Mouse (Mus musculus): ENCODE measurements around the gene Ttc37. TPM values are rescaled to one million over a fixed set of nuclear protein-coding genes. Genes with fewer than 3 reads are reported as not detected.

Gene Ttc37
- total and polyA plus RNA-seq, 2 experiments from 2014 or later = 3.9 to 21.5 TPM

DNA sequence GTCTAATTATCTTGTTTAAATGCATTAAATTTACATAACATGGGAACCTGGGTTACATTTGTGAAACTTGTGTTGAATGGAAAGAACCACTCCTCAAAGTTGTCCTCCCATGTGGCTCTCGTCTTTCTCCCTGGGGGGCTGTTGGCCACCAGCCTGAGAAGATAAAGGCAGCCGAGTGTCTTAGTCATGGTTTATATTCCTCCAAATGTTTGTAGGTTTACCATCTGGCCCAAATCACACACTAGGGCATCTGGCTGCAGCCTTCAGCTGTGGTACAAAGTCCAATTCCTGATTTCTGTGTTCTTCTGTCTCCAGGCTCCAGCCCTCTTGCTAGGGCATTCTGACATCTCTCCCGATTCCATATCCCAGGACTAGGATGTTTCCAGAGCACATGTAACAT lies 91.7 kb downstream of the Ttc37 start:
- no peak for DNase-seq (ENCODE audit: low spot score)
- 79% methylated on average over 3 of the region's 3 CpGs for WGBS
- no peaks in the 10 kb centered on the region for H3K4me1 ChIP-seq (ENCODE audit: control insufficient read depth, insufficient read depth)

DNA sequence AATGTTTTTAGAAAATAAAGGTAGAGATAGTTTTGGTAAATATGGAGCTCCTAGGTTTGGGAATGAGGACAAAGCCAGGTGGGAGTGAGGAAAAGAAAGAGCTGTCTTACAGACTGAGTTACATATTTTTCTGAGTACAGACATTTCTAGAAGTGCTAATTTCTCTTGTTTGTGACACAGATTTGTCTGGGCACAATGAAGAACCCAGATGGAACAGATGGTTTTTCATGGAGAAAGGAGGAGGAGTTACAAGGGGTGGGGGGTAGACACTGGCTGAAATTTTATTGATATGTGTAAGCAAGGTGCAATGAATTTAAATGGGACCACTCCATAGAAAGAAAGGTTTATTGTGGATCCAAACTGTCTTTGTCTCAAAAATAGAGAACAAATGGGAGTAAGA lies 96.4 kb downstream of the Ttc37 start:
- ATAC-seq (ENCODE audit: insufficient read depth, low read depth) (no peak), DNase-seq (ENCODE audit: low spot score) (no peak)
- H3K4me3 ChIP-seq (ENCODE audit: low read depth, low read length) = no peak overlapping the region
- H3K9ac ChIP-seq (replicated peaks; ENCODE audit: low read depth, low read length) = no peak overlapping the region
- H3K27ac ChIP-seq (ENCODE audit: low read depth) = no peak overlapping the region
- no peak overlapping the region for H3K4me2 ChIP-seq (ENCODE audit: low read depth, low read length)
- no peaks in the 10 kb centered on the region for H3K9me3 ChIP-seq (replicated peaks; ENCODE audit: control insufficient read depth, low read length)
- TF ChIP-seq EP300 (IDR thresholded peaks at IDR 0.05; ENCODE audit: low read depth) = no peak
- TF ChIP-seq CTCF (IDR thresholded peaks at IDR 0.05; ENCODE audit: low read depth) = no peak
- no peaks in the 10 kb centered on the region for H3K4me1 ChIP-seq (ENCODE audit: control insufficient read depth, insufficient read depth)
- H3K36me3 ChIP-seq (replicated peaks; ENCODE audit: control insufficient read depth, insufficient read depth, low read length) = peaks cover 21% of the 10 kb centered on the region
- H3K27me3 ChIP-seq (ENCODE audit: control insufficient read depth, insufficient read depth, low read length) = no peaks in the 10 kb centered on the region

More for the DNA sequence above, 91.7 kb downstream of the Ttc37 start:
- no peak for TF ChIP-seq EP300 (IDR thresholded peaks at IDR 0.05; ENCODE audit: low read depth)
- no peak for TF ChIP-seq CTCF (IDR thresholded peaks at IDR 0.05; ENCODE audit: low read depth)
- H3K4me3 ChIP-seq (ENCODE audit: low read depth, low read length) = no peak overlapping the region
- no peaks in the 10 kb centered on the region for H3K27me3 ChIP-seq (ENCODE audit: control insufficient read depth, insufficient read depth, low read length)
- no peaks in the 10 kb centered on the region for H3K9me3 ChIP-seq (replicated peaks; ENCODE audit: control insufficient read depth, low read length)
- peaks cover 37% of the 10 kb centered on the region for H3K36me3 ChIP-seq (replicated peaks; ENCODE audit: control insufficient read depth, insufficient read depth, low read length)
- ATAC-seq (ENCODE audit: insufficient read depth, low read depth) = no peak
- H3K9ac ChIP-seq (replicated peaks; ENCODE audit: low read depth, low read length) = no peak overlapping the region
- H3K4me2 ChIP-seq (ENCODE audit: low read depth, low read length) = no peak overlapping the region
- no peak overlapping the region for H3K27ac ChIP-seq (ENCODE audit: low read depth)

DNA sequence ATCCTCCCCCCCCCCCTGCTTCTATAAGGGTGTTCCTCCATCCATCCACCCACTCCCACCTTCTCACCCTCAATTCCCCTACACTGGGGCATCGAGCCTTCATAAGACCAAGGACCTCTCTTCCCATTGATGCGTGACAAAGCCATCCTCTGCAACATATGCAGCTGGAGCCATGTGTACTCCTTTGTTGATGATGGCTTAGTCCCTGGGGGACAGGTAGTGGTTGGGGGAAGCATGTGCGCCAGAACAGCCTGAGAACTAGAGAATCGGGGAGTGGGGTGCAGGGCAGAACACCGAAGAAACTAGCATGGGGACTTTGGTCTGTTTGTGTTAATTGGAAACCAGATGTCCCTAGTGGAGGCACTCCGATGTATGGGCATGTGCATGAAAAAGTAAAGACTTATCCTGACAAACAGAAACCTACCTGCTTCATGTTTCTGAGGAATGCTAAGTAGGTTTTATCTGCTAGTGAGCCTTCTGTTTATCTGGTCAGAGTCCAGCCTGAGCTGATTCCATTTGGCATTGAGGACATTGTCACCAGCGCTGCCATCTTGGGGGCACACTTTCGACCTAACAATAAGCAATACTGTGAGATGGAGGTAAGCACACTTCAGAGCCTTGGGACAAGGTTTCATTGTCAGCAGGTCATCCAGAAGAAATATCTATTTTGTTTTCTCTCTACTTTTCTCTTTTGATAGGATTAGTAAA lies 97.1 kb downstream of the Ttc37 start:
- DNase-seq (ENCODE audit: low spot score) (no peak), ATAC-seq (ENCODE audit: insufficient read depth, low read depth) (no peak)
- Histone ChIP-seq H3K27me3 (ENCODE audit: control insufficient read depth, insufficient read depth, low read length) (no peaks in the 10 kb centered on the region), H3K27ac (ENCODE audit: low read depth) (no peak overlapping the region), H3K36me3 (replicated peaks; ENCODE audit: control insufficient read depth, insufficient read depth, low read length) (peaks cover 17% of the 10 kb centered on the region), H3K4me3 (ENCODE audit: low read depth, low read length) (no peak overlapping the region), H3K9me3 (replicated peaks; ENCODE audit: control insufficient read depth, low read length) (no peaks in the 10 kb centered on the region), H3K4me2 (ENCODE audit: low read depth, low read length) (no peak overlapping the region), H3K4me1 (ENCODE audit: control insufficient read depth, insufficient read depth) (no peaks in the 10 kb centered on the region), H3K9ac (replicated peaks; ENCODE audit: low read depth, low read length) (no peak overlapping the region)
- no peak for TF ChIP-seq CTCF (IDR thresholded peaks at IDR 0.05; ENCODE audit: low read depth)
- no peak for TF ChIP-seq EP300 (IDR thresholded peaks at IDR 0.05; ENCODE audit: low read depth)
- WGBS = 89% methylated on average over 8 of the region's 8 CpGs

DNA sequence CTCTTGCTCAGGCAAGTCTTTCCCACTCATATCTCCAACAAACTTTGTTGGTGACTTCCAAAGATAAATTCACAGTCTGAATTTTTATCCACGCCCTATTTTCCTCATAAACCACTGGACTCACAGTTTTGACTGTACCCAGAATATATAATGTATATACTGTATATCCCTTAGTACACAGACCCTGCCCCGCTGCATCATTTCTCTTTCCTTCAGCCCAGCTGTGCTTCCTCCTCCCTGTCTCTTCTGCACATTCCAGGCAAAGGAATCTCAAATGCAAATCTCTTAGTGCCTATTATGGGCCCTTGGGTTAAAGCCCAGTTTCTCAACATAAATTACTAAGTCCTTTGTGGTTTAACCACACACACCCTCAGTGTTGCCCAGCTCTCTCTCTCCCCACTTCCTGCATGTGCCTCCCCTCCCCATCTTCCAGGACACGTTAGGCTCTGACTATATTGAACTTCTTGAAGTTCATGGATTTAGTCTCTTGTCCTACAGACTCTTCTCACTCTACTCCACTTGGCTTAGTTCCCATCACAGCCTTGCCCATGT lies 98.8 kb downstream of the Ttc37 start:
- DNase-seq (ENCODE audit: low spot score) (no peak), ATAC-seq (ENCODE audit: insufficient read depth, low read depth) (no peak)
- no peak overlapping the region for H3K9ac ChIP-seq (replicated peaks; ENCODE audit: low read depth, low read length)
- H3K4me3 ChIP-seq (ENCODE audit: low read depth, low read length) = no peak overlapping the region
- 77% methylated on average over 3 of the region's 3 CpGs for WGBS
- no peaks in the 10 kb centered on the region for H3K27me3 ChIP-seq (ENCODE audit: control insufficient read depth, insufficient read depth, low read length)
- no peaks in the 10 kb centered on the region for H3K4me1 ChIP-seq (ENCODE audit: control insufficient read depth, insufficient read depth)
- H3K4me2 ChIP-seq (ENCODE audit: low read depth, low read length) = no peak overlapping the region
- no peaks in the 10 kb centered on the region for H3K36me3 ChIP-seq (replicated peaks; ENCODE audit: control insufficient read depth, insufficient read depth, low read length)
- H3K9me3 ChIP-seq (replicated peaks; ENCODE audit: control insufficient read depth, low read length) = no peaks in the 10 kb centered on the region
- TF ChIP-seq EP300 (IDR thresholded peaks at IDR 0.05; ENCODE audit: low read depth) (no peak), CTCF (IDR thresholded peaks at IDR 0.05; ENCODE audit: low read depth) (no peak)
- H3K27ac ChIP-seq (ENCODE audit: low read depth) = no peak overlapping the region

DNA sequence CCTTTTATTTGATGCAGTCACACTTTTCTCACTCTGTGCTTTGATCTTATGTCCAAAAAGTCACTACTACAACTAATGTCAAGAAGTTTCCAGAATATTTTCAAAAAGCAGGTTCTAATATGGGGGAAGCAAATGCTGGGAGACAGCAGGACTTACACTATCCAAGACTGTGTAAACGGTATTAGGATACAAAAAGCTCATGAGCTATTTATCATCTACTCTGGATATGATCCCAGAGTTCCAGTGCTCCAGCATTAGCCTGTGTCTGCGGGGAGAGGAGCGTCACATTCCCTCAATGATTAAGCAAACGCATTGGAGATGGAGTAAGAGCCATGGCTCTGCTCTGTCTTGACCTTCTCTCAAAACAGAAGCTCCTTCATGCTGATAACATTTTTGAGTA lies 101.4 kb downstream of the Ttc37 start:
- TF ChIP-seq CTCF (IDR thresholded peaks at IDR 0.05; ENCODE audit: low read depth) (no peak), EP300 (IDR thresholded peaks at IDR 0.05; ENCODE audit: low read depth) (no peak)
- H3K36me3 ChIP-seq (replicated peaks; ENCODE audit: control insufficient read depth, insufficient read depth, low read length) = no peaks in the 10 kb centered on the region
- no peak overlapping the region for H3K27ac ChIP-seq (ENCODE audit: low read depth)
- no peak overlapping the region for H3K4me2 ChIP-seq (ENCODE audit: low read depth, low read length)
- no peak overlapping the region for H3K9ac ChIP-seq (replicated peaks; ENCODE audit: low read depth, low read length)
- no peak overlapping the region for H3K4me3 ChIP-seq (ENCODE audit: low read depth, low read length)
- H3K27me3 ChIP-seq (ENCODE audit: control insufficient read depth, insufficient read depth, low read length) = no peaks in the 10 kb centered on the region
- no peak for ATAC-seq (ENCODE audit: insufficient read depth, low read depth)
- no peaks in the 10 kb centered on the region for H3K4me1 ChIP-seq (ENCODE audit: control insufficient read depth, insufficient read depth)
- 61% methylated on average over 4 of the region's 4 CpGs for WGBS
- no peak for DNase-seq (ENCODE audit: low spot score)
- no peaks in the 10 kb centered on the region for H3K9me3 ChIP-seq (replicated peaks; ENCODE audit: control insufficient read depth, low read length)

DNA sequence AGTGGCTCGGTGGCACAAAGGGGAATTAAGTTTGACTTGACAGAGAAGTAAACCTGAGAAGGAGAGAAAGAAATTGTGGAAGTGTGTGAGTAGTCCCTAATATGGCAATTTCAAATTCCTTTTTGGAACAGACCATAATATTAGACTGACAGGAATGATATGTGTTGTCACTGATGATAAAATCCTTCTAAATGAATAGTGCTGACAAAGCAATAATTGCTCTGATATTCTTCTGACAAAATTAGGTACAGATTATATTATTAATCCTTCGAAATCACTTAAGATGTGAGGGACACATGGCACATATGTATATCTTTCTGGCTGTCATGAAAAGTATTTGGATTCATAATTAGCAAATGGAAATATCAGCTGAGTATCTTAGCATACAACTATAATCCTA lies 116.4 kb downstream of the Ttc37 start:
- ATAC-seq (ENCODE audit: insufficient read depth, low read depth) = no peak
- no peaks in the 10 kb centered on the region for H3K9me3 ChIP-seq (replicated peaks; ENCODE audit: control insufficient read depth, low read length)
- H3K4me3 ChIP-seq (ENCODE audit: low read depth, low read length) = no peak overlapping the region
- H3K27me3 ChIP-seq (ENCODE audit: control insufficient read depth, insufficient read depth, low read length) = no peaks in the 10 kb centered on the region
- WGBS = 75% methylated on average over 2 of the region's 2 CpGs
- H3K4me1 ChIP-seq (ENCODE audit: control insufficient read depth, insufficient read depth) = no peaks in the 10 kb centered on the region
- H3K27ac ChIP-seq (ENCODE audit: low read depth) = no peak overlapping the region
- DNase-seq (ENCODE audit: low spot score) = no peak
- H3K9ac ChIP-seq (replicated peaks; ENCODE audit: low read depth, low read length) = no peak overlapping the region
- no peak overlapping the region for H3K4me2 ChIP-seq (ENCODE audit: low read depth, low read length)
- TF ChIP-seq CTCF (IDR thresholded peaks at IDR 0.05; ENCODE audit: low read depth) (no peak), EP300 (IDR thresholded peaks at IDR 0.05; ENCODE audit: low read depth) (no peak)
- no peaks in the 10 kb centered on the region for H3K36me3 ChIP-seq (replicated peaks; ENCODE audit: control insufficient read depth, insufficient read depth, low read length)

Measured in heart, postnatal 0 days (tissue).